Mouse (Mus musculus): ENCODE data around the gene Gm16867. TPM values are rescaled to one million over a fixed set of nuclear protein-coding genes. Genes with fewer than 3 reads are reported as not detected.
"Not testable (repeated sequence)": the region's sequence is repeated elsewhere in the genome, so short reads cannot be mapped to it uniquely, and the experiment has no call there.

Gene Gm16867
- total and polyA plus RNA-seq, 3 experiments: 1.8 to 4.1 (median 2.2) TPM

- DNase-seq; H3K9ac ChIP-seq (ENCODE audit: low read depth, low read length); H3K27ac ChIP-seq; intact Hi-C loops (cut with DNase I); H3K4me1 ChIP-seq (ENCODE audit: control insufficient read depth, insufficient read depth, low read length); H3K27me3 ChIP-seq (ENCODE audit: control insufficient read depth, insufficient read depth, low read length); H3K36me3 ChIP-seq (ENCODE audit: control insufficient read depth, insufficient read depth, low read length); H3K79me2 ChIP-seq (replicated peaks; ENCODE audit: control insufficient read depth, insufficient read depth, low read length); H3K4me3 ChIP-seq: not testable (repeated sequence)
- WGBS: no CpG with 5 or more reads among the region's 7 CpGs
Measured at GRCm38 (mm10) chr14:69438678-69439214, 64.4 kb downstream of the Gm16867 start.

GRCm38 (mm10) chr14:69421003-69421402, 82.2 kb downstream of the Gm16867 start:
- H3K9ac ChIP-seq (ENCODE audit: low read depth, low read length); H3K27ac ChIP-seq; H3K27me3 ChIP-seq (ENCODE audit: control insufficient read depth, insufficient read depth, low read length); H3K36me3 ChIP-seq (ENCODE audit: control insufficient read depth, insufficient read depth, low read length); H3K4me1 ChIP-seq (ENCODE audit: control insufficient read depth, insufficient read depth, low read length); H3K4me3 ChIP-seq; DNase-seq; H3K79me2 ChIP-seq (replicated peaks; ENCODE audit: control insufficient read depth, insufficient read depth, low read length); intact Hi-C loops (cut with DNase I): not testable (repeated sequence)
- no CpG with 5 or more reads among the region's 7 CpGs for WGBS

- H3K36me3 ChIP-seq (ENCODE audit: control insufficient read depth, insufficient read depth, low read length); DNase-seq; H3K27ac ChIP-seq; H3K9ac ChIP-seq (ENCODE audit: low read depth, low read length); H3K79me2 ChIP-seq (replicated peaks; ENCODE audit: control insufficient read depth, insufficient read depth, low read length); intact Hi-C loops (cut with DNase I); H3K27me3 ChIP-seq (ENCODE audit: control insufficient read depth, insufficient read depth, low read length); H3K4me1 ChIP-seq (ENCODE audit: control insufficient read depth, insufficient read depth, low read length); H3K4me3 ChIP-seq: not testable (repeated sequence)
- WGBS: no CpG with 5 or more reads among the region's 7 CpGs
Measured at GRCm38 (mm10) chr14:69417545-69417944, 85.6 kb downstream of the Gm16867 start.

Other genes starting within 250 kb of the Gm16867 start
- not detected for gene Synb, start 209.1 kb downstream of the Gm16867 start, total RNA-seq (2021)
- not detected in 2 replicates for gene Synb, start 209.1 kb downstream of the Gm16867 start, polyA plus RNA-seq (2012; rRNA removed)
- gene Gm27179, start 9.2 kb upstream of the Gm16867 start, total RNA-seq (2021): not detected
- 0.06 TPM in 1 of 2 replicates, not detected in the other for gene Gm27179, start 9.2 kb upstream of the Gm16867 start, polyA plus RNA-seq (2012; rRNA removed)
- 10 to 100 TPM; 33.8 to 38.2 TPM for gene Entpd4b, start 52.1 kb upstream of the Gm16867 start, total RNA-seq (2021)
- gene Entpd4b, start 52.1 kb upstream of the Gm16867 start, polyA plus RNA-seq (2012; rRNA removed): 38.5 and 60.1 TPM in 2 replicates

All from heart, adult 2 months (tissue).